Mouse (Mus musculus) forelimb bud, embryonic 11.5 days (tissue): ENCODE results near the gene Adamts14.

ENCODE experiments used
- DNase-seq: peaks from one replicate; pipeline ENCODE4 v3.0.0-alpha.2; 2012; ENCODE audit warnings: low read depth, low spot score

Gene Adamts14

GRCm38 (mm10) chr10:61275669-61276110 is 2.5 kb upstream of the Adamts14 start:
- peak; percentile 49 for DNase-seq

GRCm38 (mm10) chr10:61274532-61274931 is 1.3 kb upstream of the Adamts14 start:
- DNase-seq: no peak

- no peak for DNase-seq
Measured at GRCm38 (mm10) chr10:61273844-61274215, 592 bp upstream of the Adamts14 start.

- DNase-seq: no peak
Measured at GRCm38 (mm10) chr10:61272631-61273030, 607 bp downstream of the Adamts14 start.

- no peak for DNase-seq
Measured at GRCm38 (mm10) chr10:61272089-61272626, 1.1 kb downstream of the Adamts14 start.

GRCm38 (mm10) chr10:61267378-61267777 is 5.9 kb downstream of the Adamts14 start:
- no peak for DNase-seq

GRCm38 (mm10) chr10:61263606-61264005 is 9.6 kb downstream of the Adamts14 start:
- no peak for DNase-seq

- no peak for DNase-seq
Measured at GRCm38 (mm10) chr10:61261229-61262156, 11.7 kb downstream of the Adamts14 start.

- DNase-seq: no peak
Measured at GRCm38 (mm10) chr10:61258131-61258530, 15.1 kb downstream of the Adamts14 start.

GRCm38 (mm10) chr10:61256665-61257064 is 16.6 kb downstream of the Adamts14 start:
- DNase-seq: no peak

GRCm38 (mm10) chr10:61255190-61255589 is 18.0 kb downstream of the Adamts14 start:
- DNase-seq: no peak

- no peak for DNase-seq
Measured at GRCm38 (mm10) chr10:61254761-61255160, 18.5 kb downstream of the Adamts14 start.

GRCm38 (mm10) chr10:61249951-61250350 is 23.3 kb downstream of the Adamts14 start:
- peak; percentile 21 for DNase-seq

- no peak for DNase-seq
Measured at GRCm38 (mm10) chr10:61248596-61249114, 24.6 kb downstream of the Adamts14 start.

- DNase-seq: no peak
Measured at GRCm38 (mm10) chr10:61246288-61246687, 26.9 kb downstream of the Adamts14 start.

GRCm38 (mm10) chr10:61241961-61242421 is 31.2 kb downstream of the Adamts14 start:
- DNase-seq: no peak

GRCm38 (mm10) chr10:61240108-61240920 is 32.9 kb downstream of the Adamts14 start:
- no peak for DNase-seq

GRCm38 (mm10) chr10:61237391-61237785 is 35.9 kb downstream of the Adamts14 start:
- DNase-seq: no peak

- DNase-seq: no peak
Measured at GRCm38 (mm10) chr10:61236683-61237390, 36.4 kb downstream of the Adamts14 start.

GRCm38 (mm10) chr10:61235677-61236267 is 37.5 kb downstream of the Adamts14 start:
- no peak for DNase-seq

- peak; percentile 54 for DNase-seq
Measured at GRCm38 (mm10) chr10:61234319-61234718, 38.9 kb downstream of the Adamts14 start.
